Mouse (Mus musculus) left cerebral cortex, postnatal 14 days (tissue): ENCODE measurements around the gene Tcf7l1. TPM values are rescaled to one million over a fixed set of nuclear protein-coding genes. Genes with fewer than 3 reads are reported as not detected.

Experiments
- DNase-seq, 2 experiments: peaks; one replicate each; pipeline ENCODE4 v3.0.0; 2021 to 2022; ENCODE audit warnings: low spot score in 2 of 2, mixed read lengths in 1 of 2
- intact Hi-C: fragments of 180-260 bp; cut with DNase I; formaldehyde crosslinking; loops from one replicate; pipeline ENCODE4 v1.15.1; 2025
- total RNA-seq, 2 experiments: library from RNA; stranded (reverse); gene quantifications; 2 replicates each; pipeline ENCODE4 v1.2.3; 2021

Gene Tcf7l1
- total RNA-seq, 2 experiments from 2014 or later, result 4.8 to 5.0 TPM

GRCm38 (mm10) chr6:72584154-72584553 lies 204.9 kb downstream of the Tcf7l1 start:
- no peak for DNase-seq
- intact Hi-C loops, result no loop called here

- no peak for DNase-seq
- intact Hi-C loops, result no loop called here
Observed at GRCm38 (mm10) chr6:72583211-72583839, 205.7 kb downstream of the Tcf7l1 start.

GRCm38 (mm10) chr6:72581625-72582382 lies 207.2 kb downstream of the Tcf7l1 start:
- intact Hi-C loops, result no loop called here

More at GRCm38 (mm10) chr6:72581625-72582382, 207.2 kb downstream of the Tcf7l1 start:
- no peak for DNase-seq

Other genes with a start within 250 kb of the Tcf7l1 start
- gene Capg, start 244.9 kb downstream of the Tcf7l1 start, total RNA-seq, result 1 to 10 TPM; 3.3 to 3.6 TPM
- gene Elmod3, start 190.8 kb downstream of the Tcf7l1 start, total RNA-seq, result 10 to 100 TPM; 15.9 to 17.3 TPM
- gene Retsat, start 190.8 kb downstream of the Tcf7l1 start, total RNA-seq, result 10 to 100 TPM; 41.6 to 43.8 TPM
- 10 to 100 TPM; 64.0 to 67.5 TPM for gene Tgoln1, start 172.3 kb downstream of the Tcf7l1 start, total RNA-seq
- gene Kcmf1, start 110.7 kb upstream of the Tcf7l1 start, total RNA-seq, result 10 to 100 TPM; 62.3 to 62.5 TPM
- 100 to 1,000 TPM; 833 to 928 TPM for gene Tmsb10, start 169.5 kb upstream of the Tcf7l1 start, total RNA-seq